In genomic region chr11:57204371-57204770, GRCm38 (mm10) we compare ENCODE assay signal across 13 mouse cellular contexts.
A peak's percentile ranks its signal among the peaks of the same experiment; 100 is the strongest.
DNase-seq lines count a peak whose midpoint lies in the region; ATAC-seq and TF ChIP-seq lines count a peak whose summit lies in the region.
"Had no signal": no experiment of that assay in that cellular context is flagged by ENCODE, and none has a peak within 500 bp of the region (broad histone marks: within the 10 kb centered on the region; RNA-seq: fewer than 3 reads in every experiment).

No protein-coding gene starts in this region.

- no peaks in the 10 kb centered on the region for H3K36me3 ChIP-seq in hindbrain, postnatal 0 days (ENCODE audit: insufficient read depth, low read length)
- H3K36me3 ChIP-seq in hindbrain, embryonic 16.5 days (ENCODE audit: control insufficient read depth, insufficient read depth, low read length) = no peaks in the 10 kb centered on the region
- H3K36me3 ChIP-seq: embryonic facial prominence, embryonic 13.5 days; hindbrain, embryonic 13.5 days had no signal

- peak; percentile 56 to 67 for DNase-seq in cerebellum, postnatal 10 days
- peak; percentile 56 for DNase-seq in hindbrain, postnatal 0 days (ENCODE audit: low spot score)
- DNase-seq in lung, postnatal 10 days = peak; percentile 29
- no peak for DNase-seq in lung, postnatal 25 days (ENCODE audit: low spot score)
- peak; percentile 53 for DNase-seq in brain, embryonic 14.5 days (ENCODE audit: low read depth)
- no peak for DNase-seq in frontal cortex, postnatal 14 days (ENCODE audit: low spot score in 2 of 2)
- DNase-seq: cerebellum, postnatal 25 days; heart, adult 18-20 months had no signal

- H3K9ac ChIP-seq in hindbrain, postnatal 0 days (replicated peaks; ENCODE audit: low read length) = no peak overlapping the region
- no peak overlapping the region for H3K9ac ChIP-seq in hindbrain, embryonic 16.5 days (ENCODE audit: low read depth, low read length)
- H3K9ac ChIP-seq: embryonic facial prominence, embryonic 13.5 days; hindbrain, embryonic 13.5 days had no signal

- peak; percentile 34 for TF ChIP-seq CTCF in hindbrain, postnatal 0 days (IDR thresholded peaks at IDR 0.05; ENCODE audit: low read depth)
- TF ChIP-seq CTCF in brain, embryonic 14.5 days (IDR thresholded peaks at IDR 0.05; ENCODE audit: borderline replicate concordance, extremely low read depth, insufficient read depth, insufficient read length) = peak; percentile 15; the same call in 1 of the 2 replicates

- H3K27ac ChIP-seq in hindbrain, postnatal 0 days = no peak overlapping the region
- H3K27ac ChIP-seq in hindbrain, embryonic 16.5 days (ENCODE audit: low read depth, low read length) = no peak overlapping the region
- H3K27ac ChIP-seq: embryonic facial prominence, embryonic 13.5 days; hindbrain, embryonic 13.5 days had no signal

- no peaks in the 10 kb centered on the region for H3K9me3 ChIP-seq in hindbrain, postnatal 0 days (ENCODE audit: low read length)
- no peaks in the 10 kb centered on the region for H3K9me3 ChIP-seq in hindbrain, embryonic 16.5 days (ENCODE audit: control insufficient read depth, low read length)
- H3K9me3 ChIP-seq: embryonic facial prominence, embryonic 13.5 days; hindbrain, embryonic 13.5 days had no signal

- no peak for TF ChIP-seq POLR2A in brain, embryonic 14.5 days (IDR thresholded peaks at IDR 0.05; ENCODE audit: borderline replicate concordance, extremely low read depth, insufficient read depth, insufficient read length, poor library complexity, severe bottlenecking)

- no peaks in the 10 kb centered on the region for H3K4me1 ChIP-seq in hindbrain, postnatal 0 days (ENCODE audit: insufficient read depth, low read length)
- H3K4me1 ChIP-seq in hindbrain, embryonic 16.5 days (ENCODE audit: control insufficient read depth, insufficient read depth, low read depth, low read length) = no peaks in the 10 kb centered on the region
- H3K4me1 ChIP-seq: embryonic facial prominence, embryonic 13.5 days had no signal

- H3K4me2 ChIP-seq in hindbrain, postnatal 0 days (ENCODE audit: low read depth, low read length) = no peak overlapping the region
- H3K4me2 ChIP-seq in hindbrain, embryonic 16.5 days (ENCODE audit: low read length) = no peak overlapping the region
- H3K4me2 ChIP-seq: embryonic facial prominence, embryonic 13.5 days; hindbrain, embryonic 13.5 days had no signal

- WGBS in hindbrain, postnatal 0 days = 43% methylated on average over 6 of the region's 6 CpGs
- WGBS in hindbrain, embryonic 16.5 days = 46% methylated on average over 6 of the region's 6 CpGs

- no peak for ATAC-seq in cerebellum, adult (ENCODE audit: insufficient number of reproducible peaks, low FRiP score, low TSS enrichment)
- no peak for ATAC-seq in hindbrain, postnatal 0 days
- no peak for ATAC-seq in hindbrain, embryonic 16.5 days
- ATAC-seq: forebrain, embryonic 16.5 days had no signal

- H3K4me3 ChIP-seq in hindbrain, postnatal 0 days (ENCODE audit: low read length) = no peak overlapping the region
- no peak overlapping the region for H3K4me3 ChIP-seq in hindbrain, embryonic 16.5 days (ENCODE audit: low read length)
- H3K4me3 ChIP-seq: embryonic facial prominence, embryonic 13.5 days; hindbrain, embryonic 13.5 days had no signal

- no peaks in the 10 kb centered on the region for H3K27me3 ChIP-seq in hindbrain, postnatal 0 days (ENCODE audit: insufficient read depth, low read length)
- H3K27me3 ChIP-seq in hindbrain, embryonic 16.5 days (replicated peaks; ENCODE audit: control insufficient read depth, insufficient read depth, low read length) = no peaks in the 10 kb centered on the region
- H3K27me3 ChIP-seq: embryonic facial prominence, embryonic 13.5 days; hindbrain, embryonic 13.5 days had no signal

Comparison
In these comparisons a context has a peak if more than half of its experiments do, and no peak if none do; other contexts are left out.
1. DNase-seq: peak in cerebellum, postnatal 10 days (2 of 2), hindbrain, postnatal 0 days (single experiment), lung, postnatal 10 days (single experiment) and brain, embryonic 14.5 days (single experiment); none in lung, postnatal 25 days (single experiment) and frontal cortex, postnatal 14 days (0 of 2).